Mouse (Mus musculus) bone marrow macrophage, adult 2 months (primary cell): ENCODE measurements around the gene Car9. TPM values are rescaled to one million over a fixed set of nuclear protein-coding genes. Genes with fewer than 3 reads are reported as not detected.
A peak's percentile ranks its signal among the peaks of the same experiment; 100 is the strongest.
"Not testable (repeated sequence)": the region's sequence is repeated elsewhere in the genome, so short reads cannot be mapped to it uniquely, and the experiment has no call there.

Experiments
- H3K27ac ChIP-seq: 2 replicates; pipeline ENCODE4 v1.5.1; 2012; ENCODE audit warnings: low read depth, low read length; ENCODE audit not compliant: insufficient read depth
- H3K4me1 ChIP-seq: 2 replicates; pipeline ENCODE4 v1.6.1; 2012; ENCODE audit warnings: low read length; ENCODE audit not compliant: control insufficient read depth, insufficient read depth
- H3K4me3 ChIP-seq: 2 replicates; pipeline ENCODE4 v1.5.1; 2012; ENCODE audit warnings: mild to moderate bottlenecking, low read length, moderate library complexity; ENCODE audit not compliant: insufficient read depth
- CTCF ChIP-seq: IDR thresholded peaks from 2 replicates; pipeline ENCODE4 v1.5.1; 2012; ENCODE audit warnings: low read depth, mild to moderate bottlenecking, low read length, moderate library complexity
- POLR2A ChIP-seq: IDR thresholded peaks from 2 replicates; pipeline ENCODE4 v1.6.1; 2012; ENCODE audit warnings: mild to moderate bottlenecking, low read depth, low read length, borderline replicate concordance
- polyA plus RNA-seq: library from polyadenylated mRNA; stranded (reverse); fragments of >200 nt; gene quantifications from 2 replicates; pipeline ENCODE4 v1.2.4, GENCODE M21; 2012; ENCODE audit not compliant: missing spikeins, insufficient read depth, insufficient read length

The Car9 gene
- polyA plus RNA-seq, 1 experiment: 6.0 TPM

GRCm38 (mm10) chr4:43478906-43479832 is 27.6 kb upstream of the Car9 start:
- H3K27ac ChIP-seq: peak overlapping the region; percentile 69
- TF ChIP-seq CTCF (peak; percentile 67), POLR2A (no peak)
- no peak overlapping the region for H3K4me3 ChIP-seq
- H3K4me1 ChIP-seq: peaks cover 43% of the 10 kb centered on the region

- H3K4me3 ChIP-seq: no peak overlapping the region
- H3K4me1 ChIP-seq: peaks cover 28% of the 10 kb centered on the region
- TF ChIP-seq CTCF (no peak), POLR2A (no peak)
- H3K27ac ChIP-seq: no peak overlapping the region
Observed at GRCm38 (mm10) chr4:43480985-43481384, 25.8 kb upstream of the Car9 start.

- H3K27ac ChIP-seq: no peak overlapping the region
- H3K4me3 ChIP-seq: no peak overlapping the region
- H3K4me1 ChIP-seq: peaks cover 20% of the 10 kb centered on the region
- no peak for TF ChIP-seq CTCF
- TF ChIP-seq POLR2A: no peak
Observed at GRCm38 (mm10) chr4:43481894-43482456, 24.8 kb upstream of the Car9 start.

DNA sequence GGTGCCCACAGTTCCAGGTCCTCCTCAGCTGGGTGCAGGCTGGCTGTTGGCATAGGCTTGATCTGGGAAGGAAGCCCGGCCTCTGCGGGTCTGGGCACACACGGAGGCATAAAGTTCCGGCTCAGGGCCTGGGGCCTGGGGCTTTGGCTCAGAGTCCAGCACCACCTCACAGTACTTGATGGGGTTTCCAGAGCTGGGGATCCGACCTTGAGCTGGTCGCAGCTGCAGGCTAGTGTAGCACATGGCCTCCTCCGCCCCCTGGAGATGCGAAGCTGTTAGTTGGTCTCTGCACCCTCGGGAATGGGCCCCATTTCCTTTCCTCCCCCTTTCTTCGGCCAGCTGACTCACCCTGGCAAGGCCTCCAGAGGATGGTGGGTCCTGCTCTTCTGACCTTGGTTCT is 24.2 kb upstream of the Car9 start:
- TF ChIP-seq CTCF (no peak), POLR2A (no peak)
- H3K4me1 ChIP-seq: peaks cover 18% of the 10 kb centered on the region
- H3K27ac ChIP-seq: no peak overlapping the region
- H3K4me3 ChIP-seq: no peak overlapping the region

GRCm38 (mm10) chr4:43483535-43484091 is 23.2 kb upstream of the Car9 start, which contains the start of gene Sit1:
Gene Sit1 (minus strand): TSS chr4:43483734.
- Histone ChIP-seq H3K4me1 (peaks cover 13% of the 10 kb centered on the region), H3K27ac (no peak within 1 kb of the TSS), H3K4me3 (no peak within 1 kb of the TSS)
- TF ChIP-seq POLR2A (no peak), CTCF (no peak)

DNA sequence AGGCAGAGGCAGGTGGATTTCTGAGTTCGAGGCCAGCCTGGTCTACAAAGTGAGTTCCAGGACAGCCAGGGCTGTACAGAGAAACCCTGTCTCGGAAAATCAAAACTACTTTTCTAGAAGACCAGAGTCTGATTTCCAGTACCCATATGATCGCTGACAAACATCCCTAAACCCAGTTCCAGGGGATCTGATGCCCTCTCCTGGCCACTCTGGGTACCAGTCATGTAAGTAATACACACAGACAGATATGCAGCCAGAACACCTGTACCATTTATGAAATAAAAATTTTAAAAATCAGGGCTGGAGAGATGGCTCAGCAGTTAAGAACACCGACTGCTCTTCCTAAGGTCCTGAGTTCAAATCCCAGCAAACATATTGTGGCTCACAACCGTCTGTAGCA is 21.1 kb upstream of the Car9 start:
- H3K4me3 ChIP-seq, H3K4me1 ChIP-seq, H3K27ac ChIP-seq: not testable (repeated sequence)

GRCm38 (mm10) chr4:43489611-43490010 is 17.2 kb upstream of the Car9 start:
- TF ChIP-seq CTCF (no peak), POLR2A (no peak)
- Histone ChIP-seq H3K4me3 (no peak overlapping the region), H3K27ac (no peak overlapping the region), H3K4me1 (peaks cover 3% of the 10 kb centered on the region)

GRCm38 (mm10) chr4:43490801-43491200 is 16.0 kb upstream of the Car9 start:
- TF ChIP-seq CTCF: no peak
- TF ChIP-seq POLR2A: no peak

DNA sequence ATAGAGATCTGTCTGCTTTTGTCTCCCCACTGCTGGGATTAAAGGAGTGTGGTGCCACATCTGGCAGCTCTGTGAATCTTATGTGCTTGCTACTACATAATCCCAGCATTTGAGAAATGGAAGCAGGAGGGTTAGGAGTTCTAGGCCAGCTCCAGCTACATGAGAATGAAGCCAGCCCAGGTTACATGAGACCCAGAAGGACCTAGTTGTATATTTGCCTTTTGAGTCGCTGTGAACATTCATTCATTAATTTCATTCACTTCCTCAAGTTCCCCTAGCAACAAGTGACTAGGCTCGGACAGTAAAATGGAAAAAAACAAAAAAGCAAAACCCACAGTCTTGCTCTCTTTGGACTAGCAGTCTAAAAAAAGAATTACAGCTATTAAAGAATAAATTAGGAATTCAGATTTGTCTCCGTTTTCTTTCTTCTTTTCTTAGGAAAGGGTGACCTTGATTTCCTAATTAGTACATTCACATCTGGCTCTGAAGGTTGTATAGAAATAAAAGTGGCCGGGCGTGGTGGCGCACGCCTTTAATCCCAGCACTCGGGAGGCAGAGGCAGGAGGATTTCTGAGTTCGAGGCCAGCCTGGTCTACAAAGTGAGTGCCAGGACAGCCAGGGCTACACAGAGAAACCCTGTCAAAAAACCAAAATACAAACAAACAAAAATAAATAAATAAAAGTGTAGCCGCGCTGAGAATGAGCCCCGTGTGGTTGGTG is 14.5 kb upstream of the Car9 start:
- H3K27ac ChIP-seq: no peak overlapping the region
- H3K4me1 ChIP-seq: peaks cover 3% of the 10 kb centered on the region
- H3K4me3 ChIP-seq: no peak overlapping the region
- no peak for TF ChIP-seq POLR2A
- TF ChIP-seq CTCF: no peak

More at GRCm38 (mm10) chr4:43490801-43491200, 16.0 kb upstream of the Car9 start:
- H3K4me3 ChIP-seq: no peak overlapping the region
- peaks cover 3% of the 10 kb centered on the region for H3K4me1 ChIP-seq
- no peak overlapping the region for H3K27ac ChIP-seq

GRCm38 (mm10) chr4:43492821-43493185 is 14.0 kb upstream of the Car9 start, which contains the start of gene Ccdc107:
Gene Ccdc107 (plus strand): TSS chr4:43492900.
- TF ChIP-seq CTCF: no peak
- no peak for TF ChIP-seq POLR2A
- Histone ChIP-seq H3K4me3 (peak within 1 kb of the TSS; percentile 84), H3K4me1 (peaks cover 3% of the 10 kb centered on the region), H3K27ac (0 out of 2 replicates have a peak within 1 kb of the TSS, but pooled peaks have one; percentile 20)
